ENCODE assay signal across 8 mouse cellular contexts in the genomic region with DNA sequence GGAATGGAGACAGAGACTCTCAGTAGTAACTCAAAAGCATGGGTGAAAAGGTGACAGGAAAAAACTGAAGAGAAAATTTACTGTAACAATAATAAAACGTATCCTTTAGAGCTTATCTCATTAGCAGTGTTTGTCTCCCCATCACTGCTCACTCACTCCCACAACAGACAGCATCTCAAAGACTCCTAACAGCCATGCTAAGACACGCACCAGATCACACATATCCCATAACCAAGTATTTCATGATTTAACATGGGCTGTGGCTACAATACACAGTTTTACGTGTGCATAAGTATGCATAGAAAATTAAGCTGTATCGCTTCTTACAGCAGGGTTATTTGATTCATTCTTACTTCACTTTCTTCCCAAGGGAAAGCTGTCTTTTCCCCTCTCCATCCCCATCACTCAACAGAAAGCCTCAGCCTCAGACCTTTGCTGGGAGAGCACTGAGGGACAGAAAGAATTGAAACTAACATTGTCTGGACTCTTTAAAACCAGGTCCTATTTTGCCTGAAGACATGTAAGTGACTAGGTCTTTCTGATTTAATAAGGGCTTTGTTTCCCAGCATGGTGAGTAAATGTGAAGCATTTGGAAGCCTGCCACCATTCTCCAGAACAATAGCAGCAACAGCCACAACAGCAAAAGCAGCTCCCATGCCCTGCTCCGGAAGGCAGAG. TPM values are rescaled to one million over a fixed set of nuclear protein-coding genes. Genes with fewer than 3 reads are reported as not detected.
DNase-seq lines count a peak whose midpoint lies in the region; ATAC-seq and TF ChIP-seq lines count a peak whose summit lies in the region.

No protein-coding gene starts in this region.

- TF ChIP-seq POLR2A in cortical plate, adult 2 months (IDR thresholded peaks at IDR 0.05; ENCODE audit: extremely low read depth, insufficient read depth, low read length) = no peak
- no peak for TF ChIP-seq POLR2A in limb, embryonic 14.5 days (IDR thresholded peaks at IDR 0.05; ENCODE audit: borderline replicate concordance, extremely low read depth, insufficient read depth, insufficient read length)
- TF ChIP-seq POLR2A in olfactory bulb, adult 2 months (IDR thresholded peaks at IDR 0.05; ENCODE audit: insufficient read depth, low read depth, low read length) = no peak

- no peak overlapping the region for H3K9ac ChIP-seq in limb, embryonic 14.5 days (ENCODE audit: low read depth, low read length, severe bottlenecking)

- no peaks in the 10 kb centered on the region for H3K36me3 ChIP-seq in limb, embryonic 14.5 days (ENCODE audit: control insufficient read depth, insufficient read depth, low read length)

- H3K4me3 ChIP-seq in cortical plate, adult 2 months (ENCODE audit: insufficient read depth, low read length) = no peak overlapping the region
- no peak overlapping the region for H3K4me3 ChIP-seq in limb, embryonic 14.5 days (replicated peaks; ENCODE audit: low read length)
- no peak overlapping the region for H3K4me3 ChIP-seq in olfactory bulb, adult 2 months (ENCODE audit: insufficient read depth, low read depth, low read length)

- H3K9me3 ChIP-seq in limb, embryonic 14.5 days (ENCODE audit: control insufficient read depth, low read length) = no peaks in the 10 kb centered on the region

- ATAC-seq in limb, embryonic 14.5 days (ENCODE audit: low FRiP score, low read depth) = peak; percentile 86; the same call in 1 of the 2 replicates

- peak overlapping the region; percentile 72; the same call in 1 of the 2 replicates for H3K27ac ChIP-seq in cortical plate, adult 2 months (ENCODE audit: insufficient read depth, low read length)
- H3K27ac ChIP-seq in limb, embryonic 14.5 days (replicated peaks; ENCODE audit: low read depth, low read length) = peak overlapping the region; percentile 77
- peak overlapping the region; percentile 78 for H3K27ac ChIP-seq in olfactory bulb, adult 2 months (ENCODE audit: insufficient read depth, low read depth, low read length)

- DNase-seq in adrenal gland, adult 2 months = peak; percentile 58
- no peak for DNase-seq in adrenal gland, postnatal 4 days (ENCODE audit: low spot score in 2 of 2)
- DNase-seq in heart, adult 8-10 months (ENCODE audit: low spot score) = peak; percentile 80
- DNase-seq in kidney, adult 8-10 months = peak; percentile 28 to 58
- DNase-seq in limb, embryonic 14.5 days (ENCODE audit: low spot score) = peak; percentile 75
- DNase-seq in liver = no peak

- H3K27me3 ChIP-seq in limb, embryonic 14.5 days (ENCODE audit: control insufficient read depth, insufficient read depth, low read length) = no peaks in the 10 kb centered on the region

- H3K4me2 ChIP-seq in limb, embryonic 14.5 days (replicated peaks; ENCODE audit: low read depth, low read length, severe bottlenecking) = 0 out of 2 replicates have a peak overlapping the region, but pooled peaks have one; percentile 2

- TF ChIP-seq CTCF in cortical plate, adult 2 months (IDR thresholded peaks at IDR 0.05; ENCODE audit: extremely low read depth, insufficient read depth, low read length) = no peak
- no peak for TF ChIP-seq CTCF in olfactory bulb, adult 2 months (IDR thresholded peaks at IDR 0.05; ENCODE audit: insufficient read depth, low read depth, low read length)

- peaks cover 2% of the 10 kb centered on the region; the same call in 1 of the 2 replicates for H3K4me1 ChIP-seq in cortical plate, adult 2 months (ENCODE audit: control insufficient read depth, insufficient read depth, low read length)
- peaks cover 16% of the 10 kb centered on the region for H3K4me1 ChIP-seq in limb, embryonic 14.5 days (ENCODE audit: control insufficient read depth, insufficient read depth, low read length)
- peaks cover 2% of the 10 kb centered on the region for H3K4me1 ChIP-seq in olfactory bulb, adult 2 months (ENCODE audit: control insufficient read depth, insufficient read depth, low read length)

- 47% methylated on average over 5 of the region's 5 CpGs for WGBS in limb, embryonic 14.5 days
- WGBS in olfactory bulb, adult 2 months = 40% methylated on average over 5 of the region's 5 CpGs

RNA-seq across cellular contexts. Expression of gene Fam126a, which starts 37.5 kb away (rescaled TPM):
- 100 to 1,000 TPM in 1 of 2 experiments, 10 to 100 TPM in 1; 50.1 to 133 TPM for total RNA-seq in adrenal gland, adult 2 months (2021)
- polyA plus RNA-seq in adrenal gland, adult 2 months (2012; rRNA removed) = 9.2 and 14.5 TPM in 2 replicates
- total RNA-seq in adrenal gland, postnatal 4 days (2021) = 10 to 100 TPM; 60.9 to 63.7 TPM
- polyA plus RNA-seq in cortical plate, adult 2 months (2012; rRNA removed) = 7.9 and 8.5 TPM in 2 replicates
- total RNA-seq in heart, adult 8-10 months (2022) = 10 to 100 TPM; 35.2 to 41.5 (median 37.2) TPM
- polyA plus RNA-seq in limb, embryonic 14.5 days (2012; rRNA removed) = 22.4 and 23.4 TPM in 2 replicates
- 38.5 and 49.1 TPM in 2 replicates for polyA plus RNA-seq in limb, embryonic 14.5 days (2014; fragmentation: Nextera tagmentation; extraction: Ambion mirVana)
- not detected in 2 replicates for polyA plus RNA-seq in olfactory bulb, adult 2 months (2012; ENCODE audit: insufficient read depth, insufficient read length, low replicate concordance, missing spikeins)

Comparison
In these comparisons a context has a peak if more than half of its experiments do, and no peak if none do; other contexts are left out.
1. DNase-seq: peak in adrenal gland, adult 2 months (single experiment), heart, adult 8-10 months (single experiment), kidney, adult 8-10 months (2 of 2) and limb, embryonic 14.5 days (single experiment); none in adrenal gland, postnatal 4 days (0 of 2) and liver (single experiment).
2. Peak in every context shown above with its lines, with median percentiles within 50 percentile points of each other: H3K27ac ChIP-seq.